Mouse (Mus musculus) kidney, adult 2 months (tissue): ENCODE results near the gene Prr5l.

Source experiments
- CTCF ChIP-seq: fragments of 200-500 bp; conservative IDR thresholded peaks from 2 replicates; pipeline ENCODE4 v1.5.1; 2011; ENCODE audit warnings: low read depth, mild to moderate bottlenecking, control low read depth, low read length, moderate library complexity, mixed read lengths; ENCODE audit not compliant: insufficient read depth, insufficient read length
- POLR2A ChIP-seq: fragments of 200-500 bp; IDR thresholded peaks from one replicate; pipeline ENCODE4 v1.6.1; 2011; ENCODE audit warnings: low read depth, low read length, control low read depth

DNA sequence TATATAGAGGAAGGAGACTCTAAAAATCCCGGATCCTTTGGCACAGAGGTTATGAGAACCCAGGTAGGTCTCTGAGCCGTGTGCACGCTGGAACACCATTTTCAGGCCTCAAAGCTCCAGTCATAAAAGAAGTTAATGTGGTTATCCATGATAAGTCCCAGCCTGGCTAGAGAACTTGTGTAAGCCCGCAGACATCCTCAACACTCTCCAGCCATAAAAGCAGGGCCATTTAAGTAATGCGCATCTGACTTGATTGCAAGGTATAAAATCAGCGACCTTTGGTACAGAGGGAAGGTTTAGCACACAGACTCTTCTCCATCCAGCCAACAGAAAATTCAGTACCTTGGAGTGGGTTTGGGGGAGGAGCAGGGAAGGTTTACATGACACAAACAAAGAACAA is 80.6 kb downstream of the Prr5l start:
- no peak for TF ChIP-seq CTCF
- no peak for TF ChIP-seq POLR2A
